Mouse (Mus musculus): ENCODE data around the gene Thoc5. TPM values are rescaled to one million over a fixed set of nuclear protein-coding genes. Genes with fewer than 3 reads are reported as not detected.

Thoc5 gene
- polyA plus RNA-seq (2015; fragmentation: Nextera tagmentation; extraction: Ambion mirVana) = 29.4 and 33.7 TPM in 2 replicates

- no peaks in the 10 kb centered on the region for H3K9me3 ChIP-seq (replicated peaks)
- H3K4me2 ChIP-seq (replicated peaks) = peak within 1 kb of the TSS; percentile 92
- WGBS = 3% methylated on average over 52 of the region's 52 CpGs
- H3K4me3 ChIP-seq (replicated peaks) = peak within 1 kb of the TSS; percentile 89
- H3K4me1 ChIP-seq = peaks cover 9% of the 10 kb centered on the region
- peak; percentile 89 for ATAC-seq (ENCODE audit: insufficient number of reproducible peaks, low FRiP score, low TSS enrichment, low read depth)
- H3K27me3 ChIP-seq = no peaks in the 10 kb centered on the region
- peak within 1 kb of the TSS; percentile 63 for H3K27ac ChIP-seq (replicated peaks)
- H3K36me3 ChIP-seq = peaks cover 32% of the 10 kb centered on the region; the same call in 1 of the 2 replicates
- peak within 1 kb of the TSS; percentile 66 for H3K9ac ChIP-seq
Observed at GRCm38 (mm10) chr11:4894848-4895816, at the start of gene Thoc5. TSS of gene Thoc5 (plus strand) at chr11:4895320.

DNA sequence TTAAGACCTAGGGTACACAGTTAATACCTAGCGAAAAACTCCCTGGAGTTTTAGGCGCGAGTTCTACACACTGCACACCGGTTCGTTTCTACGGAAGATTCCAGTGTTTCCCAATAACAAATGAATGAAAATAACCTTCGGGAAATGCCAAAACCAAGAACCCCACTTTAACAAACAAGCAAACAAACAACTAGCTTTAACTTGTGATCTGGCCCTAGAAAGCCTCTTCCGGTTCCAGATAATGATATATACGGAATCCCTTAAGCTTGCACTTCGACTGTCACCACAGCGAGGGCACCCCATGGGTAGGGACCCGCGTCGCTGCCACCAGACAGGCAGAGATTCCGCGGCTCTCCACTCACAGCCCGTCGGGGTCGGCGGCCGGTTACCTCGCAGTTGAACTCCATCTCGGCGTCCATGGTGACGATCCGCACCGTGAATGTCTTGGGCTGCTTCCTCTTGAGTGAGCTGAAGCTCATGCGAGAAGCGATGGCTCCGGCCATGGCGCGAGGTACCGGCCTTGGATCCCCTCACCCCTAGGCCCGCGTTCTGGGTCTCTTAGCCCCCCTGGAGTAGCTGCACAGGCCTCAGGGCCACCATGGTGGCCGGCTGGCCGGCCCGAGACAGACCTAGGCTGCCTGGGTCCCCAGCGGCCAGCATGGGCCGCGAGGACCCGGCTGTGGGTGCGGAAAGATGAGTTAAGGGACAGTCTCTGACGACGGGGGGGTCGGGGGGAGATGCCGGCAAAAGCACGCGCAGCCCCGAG lies 46.5 kb upstream of the Thoc5 start:
- Histone ChIP-seq H3K27ac (replicated peaks) (peak overlapping the region; percentile 84), H3K4me2 (replicated peaks) (peak overlapping the region; percentile 58), H3K4me3 (replicated peaks) (peak overlapping the region; percentile 87), H3K27me3 (no peaks in the 10 kb centered on the region), H3K9me3 (replicated peaks) (no peaks in the 10 kb centered on the region), H3K4me1 (peaks cover 11% of the 10 kb centered on the region), H3K36me3 (no peaks in the 10 kb centered on the region), H3K9ac (peak overlapping the region; percentile 80)
- peak; percentile 18 for ATAC-seq (ENCODE audit: insufficient number of reproducible peaks, low FRiP score, low TSS enrichment, low read depth)
- under 1% methylated on average over 50 of the region's 50 CpGs for WGBS

- Histone ChIP-seq H3K36me3 (no peaks in the 10 kb centered on the region), H3K4me3 (replicated peaks) (peak within 1 kb of the TSS; percentile 87), H3K4me2 (replicated peaks) (peak within 1 kb of the TSS; percentile 58), H3K27ac (replicated peaks) (peak within 1 kb of the TSS; percentile 84), H3K27me3 (no peaks in the 10 kb centered on the region), H3K9me3 (replicated peaks) (no peaks in the 10 kb centered on the region), H3K9ac (peak within 1 kb of the TSS; percentile 80), H3K4me1 (peaks cover 11% of the 10 kb centered on the region)
- under 1% methylated on average over 60 of the region's 60 CpGs for WGBS
- peak; percentile 99 for ATAC-seq (ENCODE audit: insufficient number of reproducible peaks, low FRiP score, low TSS enrichment, low read depth)
Observed at GRCm38 (mm10) chr11:4849258-4849943, 45.7 kb upstream of the Thoc5 start, which contains the start of gene Nf2. TSS of gene Nf2 (minus strand) at chr11:4849536.

- Histone ChIP-seq H3K4me2 (replicated peaks) (no peak overlapping the region; the same call in 1 of the 2 replicates), H3K4me1 (peaks cover 11% of the 10 kb centered on the region), H3K27me3 (no peaks in the 10 kb centered on the region), H3K36me3 (no peaks in the 10 kb centered on the region), H3K9ac (no peak overlapping the region), H3K27ac (replicated peaks) (no peak overlapping the region), H3K9me3 (replicated peaks) (no peaks in the 10 kb centered on the region), H3K4me3 (replicated peaks) (no peak overlapping the region)
- 86% methylated on average over 2 of the region's 2 CpGs for WGBS
- ATAC-seq (ENCODE audit: insufficient number of reproducible peaks, low FRiP score, low TSS enrichment, low read depth) = no peak
Observed at GRCm38 (mm10) chr11:4850404-4850803, 44.7 kb upstream of the Thoc5 start.

- no peaks in the 10 kb centered on the region for H3K9me3 ChIP-seq (replicated peaks)
- no peaks in the 10 kb centered on the region for H3K36me3 ChIP-seq
- peaks cover 2% of the 10 kb centered on the region for H3K4me1 ChIP-seq
- ATAC-seq (ENCODE audit: insufficient number of reproducible peaks, low FRiP score, low TSS enrichment, low read depth) = no peak
- no peak overlapping the region for H3K9ac ChIP-seq
- no peak overlapping the region for H3K27ac ChIP-seq (replicated peaks)
- H3K4me2 ChIP-seq (replicated peaks) = no peak overlapping the region
- no peaks in the 10 kb centered on the region for H3K27me3 ChIP-seq
- H3K4me3 ChIP-seq (replicated peaks) = no peak overlapping the region
Observed at GRCm38 (mm10) chr11:4853021-4853420, 42.1 kb upstream of the Thoc5 start.

DNA sequence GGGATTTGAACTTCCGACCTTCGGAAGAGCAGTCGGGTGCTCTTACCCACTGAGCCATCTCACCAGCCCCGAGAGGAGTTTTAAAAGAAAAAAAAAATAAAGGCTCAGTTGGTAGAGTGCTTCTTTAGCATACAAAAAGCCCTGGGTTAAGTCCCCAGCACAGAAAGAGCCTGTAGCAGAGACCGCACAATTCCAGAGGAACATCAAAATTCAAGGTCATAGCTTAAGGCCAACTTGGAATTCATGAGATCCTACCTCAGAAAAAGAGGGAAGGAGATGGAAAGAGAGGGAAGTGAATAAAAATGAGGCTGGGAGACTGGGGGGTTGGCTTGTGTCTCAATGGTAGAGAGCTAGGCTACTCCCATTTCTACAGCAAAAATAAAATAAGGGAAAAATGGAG lies 40.9 kb upstream of the Thoc5 start:
- Histone ChIP-seq H3K4me3 (replicated peaks) (no peak overlapping the region), H3K4me1 (no peaks in the 10 kb centered on the region), H3K36me3 (no peaks in the 10 kb centered on the region), H3K27me3 (no peaks in the 10 kb centered on the region), H3K27ac (replicated peaks) (no peak overlapping the region), H3K9me3 (replicated peaks) (no peaks in the 10 kb centered on the region), H3K4me2 (replicated peaks) (no peak overlapping the region), H3K9ac (no peak overlapping the region)
- WGBS = 85% methylated on average over 5 of the region's 5 CpGs
- ATAC-seq (ENCODE audit: insufficient number of reproducible peaks, low FRiP score, low TSS enrichment, low read depth) = no peak

DNA sequence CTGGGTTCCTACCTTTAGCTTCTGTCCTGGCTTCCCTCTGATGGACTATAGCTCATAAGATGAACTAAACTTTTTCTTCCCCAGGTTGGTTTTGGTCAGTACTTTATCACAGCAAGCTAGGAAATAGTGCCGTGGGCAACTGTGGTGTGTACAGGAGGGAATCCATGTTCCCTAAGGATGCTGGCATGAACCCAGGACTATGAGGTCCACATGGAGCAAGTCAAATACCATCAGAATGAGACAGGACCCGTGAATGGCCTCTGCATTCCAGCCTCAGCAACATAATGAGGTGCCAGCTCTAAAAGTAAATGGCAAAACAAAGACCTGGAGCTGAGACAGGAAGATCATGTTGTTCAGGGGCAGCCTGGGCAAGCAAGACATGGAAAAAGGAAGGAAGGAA lies 36.7 kb upstream of the Thoc5 start:
- Histone ChIP-seq H3K27me3 (no peaks in the 10 kb centered on the region), H3K36me3 (no peaks in the 10 kb centered on the region), H3K4me1 (peaks cover 11% of the 10 kb centered on the region), H3K9me3 (replicated peaks) (no peaks in the 10 kb centered on the region), H3K4me3 (replicated peaks) (no peak overlapping the region), H3K4me2 (replicated peaks) (no peak overlapping the region), H3K9ac (no peak overlapping the region), H3K27ac (replicated peaks) (no peak overlapping the region)
- WGBS = 54% methylated on average over 2 of the region's 2 CpGs
- no peak for ATAC-seq (ENCODE audit: insufficient number of reproducible peaks, low FRiP score, low TSS enrichment, low read depth)

GRCm38 (mm10) chr11:4860986-4861385 lies 34.1 kb upstream of the Thoc5 start:
- Histone ChIP-seq H3K4me2 (replicated peaks) (no peak overlapping the region), H3K27ac (replicated peaks) (peak overlapping the region; percentile 67; the same call in 1 of the 2 replicates), H3K36me3 (no peaks in the 10 kb centered on the region), H3K9me3 (replicated peaks) (no peaks in the 10 kb centered on the region), H3K27me3 (no peaks in the 10 kb centered on the region), H3K9ac (no peak overlapping the region), H3K4me3 (replicated peaks) (no peak overlapping the region), H3K4me1 (peaks cover 11% of the 10 kb centered on the region)
- 41% methylated on average over 1 of the region's 1 CpGs for WGBS
- ATAC-seq (ENCODE audit: insufficient number of reproducible peaks, low FRiP score, low TSS enrichment, low read depth) = no peak

- 0 out of 2 replicates have a peak overlapping the region, but pooled peaks have one; percentile 5 for H3K9ac ChIP-seq
- peak overlapping the region; percentile 25 for H3K4me2 ChIP-seq (replicated peaks)
- H3K4me3 ChIP-seq (replicated peaks) = no peak overlapping the region
- ATAC-seq (ENCODE audit: insufficient number of reproducible peaks, low FRiP score, low TSS enrichment, low read depth) = no peak
- 9% methylated on average over 11 of the region's 11 CpGs for WGBS
- H3K27ac ChIP-seq (replicated peaks) = peak overlapping the region; percentile 67
- no peaks in the 10 kb centered on the region for H3K9me3 ChIP-seq (replicated peaks)
- no peaks in the 10 kb centered on the region for H3K27me3 ChIP-seq
- H3K4me1 ChIP-seq = peaks cover 11% of the 10 kb centered on the region
- H3K36me3 ChIP-seq = no peaks in the 10 kb centered on the region
Observed at GRCm38 (mm10) chr11:4861816-4862604, 33.1 kb upstream of the Thoc5 start.

GRCm38 (mm10) chr11:4862730-4863129 lies 32.4 kb upstream of the Thoc5 start:
- Histone ChIP-seq H3K36me3 (no peaks in the 10 kb centered on the region), H3K4me3 (replicated peaks) (no peak overlapping the region), H3K9me3 (replicated peaks) (no peaks in the 10 kb centered on the region), H3K27me3 (no peaks in the 10 kb centered on the region), H3K27ac (replicated peaks) (no peak overlapping the region), H3K4me2 (replicated peaks) (no peak overlapping the region), H3K9ac (no peak overlapping the region), H3K4me1 (peaks cover 11% of the 10 kb centered on the region)
- no peak for ATAC-seq (ENCODE audit: insufficient number of reproducible peaks, low FRiP score, low TSS enrichment, low read depth)
- 84% methylated on average over 1 of the region's 1 CpGs for WGBS
